Mouse (Mus musculus): ENCODE data around the gene Pabpn1l. TPM values are rescaled to one million over a fixed set of nuclear protein-coding genes. Genes with fewer than 3 reads are reported as not detected.
A peak's percentile ranks its signal among the peaks of the same experiment; 100 is the strongest.

The Pabpn1l gene
- polyA plus RNA-seq, 1 experiment, result 0.11 TPM

DNA sequence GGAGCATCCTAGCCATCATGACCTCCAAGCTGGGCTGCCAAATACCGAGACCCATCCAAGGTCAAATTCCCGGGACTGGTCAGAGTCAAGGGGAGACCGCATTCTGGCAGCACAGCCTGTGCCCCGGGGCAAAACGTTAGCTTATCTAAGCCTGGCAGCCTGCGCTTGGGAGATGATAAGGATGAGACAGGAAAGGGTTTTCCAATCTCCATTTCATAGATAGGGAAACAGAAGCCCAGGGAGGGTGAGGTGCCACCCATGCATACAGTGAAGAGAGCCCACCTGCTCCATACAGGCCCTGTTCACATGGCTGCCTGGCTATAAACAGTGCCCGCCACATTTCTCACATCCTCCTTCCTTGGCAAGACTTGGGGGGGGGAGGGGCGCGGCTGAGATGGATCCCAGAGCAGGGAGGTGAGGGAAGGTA is 43.8 kb upstream of the Pabpn1l start:
- Histone ChIP-seq H3K4me3 (ENCODE audit: insufficient read depth, low read depth, low read length) (no peak overlapping the region), H3K27ac (ENCODE audit: insufficient read depth, low read depth, low read length) (peak overlapping the region; percentile 46), H3K27me3 (replicated peaks; ENCODE audit: control insufficient read depth, insufficient read depth, low read length) (no peaks in the 10 kb centered on the region), H3K4me1 (ENCODE audit: control insufficient read depth, insufficient read depth, low read length) (peaks cover 17% of the 10 kb centered on the region; the same call in 1 of the 2 replicates), H3K36me3 (ENCODE audit: control insufficient read depth, insufficient read depth, low read length) (no peaks in the 10 kb centered on the region)
- no peak for TF ChIP-seq POLR2A (IDR thresholded peaks at IDR 0.05; ENCODE audit: low read depth, low read length)
- TF ChIP-seq CTCF (conservative IDR thresholded peaks at IDR 0.05; ENCODE audit: insufficient read depth, insufficient read length, low read depth, low read length), result no peak
- 30% methylated on average over 9 of the region's 9 CpGs for WGBS
- DNase-seq, result peak; percentile 75

DNA sequence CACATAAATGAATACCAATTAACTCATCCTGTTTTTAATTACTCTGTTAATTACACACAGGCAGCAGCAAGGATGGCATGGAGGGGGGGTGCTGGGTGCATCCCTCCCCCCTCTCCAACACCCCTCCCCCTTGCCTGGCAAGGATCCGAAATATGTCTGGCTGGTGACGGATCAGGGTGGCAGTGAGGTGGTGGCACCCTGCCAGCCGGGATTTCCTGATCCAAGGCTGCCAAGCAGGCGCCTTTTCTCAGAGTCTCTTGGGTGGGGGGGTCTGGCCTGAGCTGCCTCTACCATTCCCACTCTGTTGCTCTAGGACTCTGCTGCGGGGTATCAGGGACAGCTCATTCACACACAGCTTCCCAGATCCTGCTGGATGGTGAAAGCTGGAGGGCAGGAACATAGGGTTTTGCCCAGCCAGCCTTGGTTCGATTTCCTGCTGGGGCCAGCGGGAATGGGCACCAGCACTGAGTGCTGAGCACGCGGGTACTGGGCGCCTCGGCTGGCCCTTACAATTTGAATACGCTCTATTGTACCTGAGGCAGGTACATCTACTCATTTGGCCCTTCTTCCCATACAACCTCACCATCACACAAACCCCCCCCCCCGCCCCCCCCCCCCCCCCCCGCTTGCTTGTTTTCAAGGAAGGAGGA is 43.3 kb upstream of the Pabpn1l start:
- Histone ChIP-seq H3K4me1 (ENCODE audit: control insufficient read depth, insufficient read depth, low read length) (peaks cover 17% of the 10 kb centered on the region; the same call in 1 of the 2 replicates), H3K27ac (ENCODE audit: insufficient read depth, low read depth, low read length) (peak overlapping the region; percentile 88), H3K4me3 (ENCODE audit: insufficient read depth, low read depth, low read length) (no peak overlapping the region), H3K36me3 (ENCODE audit: control insufficient read depth, insufficient read depth, low read length) (no peaks in the 10 kb centered on the region), H3K27me3 (replicated peaks; ENCODE audit: control insufficient read depth, insufficient read depth, low read length) (no peaks in the 10 kb centered on the region)
- TF ChIP-seq CTCF (conservative IDR thresholded peaks at IDR 0.05; ENCODE audit: insufficient read depth, insufficient read length, low read depth, low read length) (no peak), POLR2A (IDR thresholded peaks at IDR 0.05; ENCODE audit: low read depth, low read length) (no peak)
- peak; percentile 85 for DNase-seq
- WGBS, result 35% methylated on average over 14 of the region's 14 CpGs

DNA sequence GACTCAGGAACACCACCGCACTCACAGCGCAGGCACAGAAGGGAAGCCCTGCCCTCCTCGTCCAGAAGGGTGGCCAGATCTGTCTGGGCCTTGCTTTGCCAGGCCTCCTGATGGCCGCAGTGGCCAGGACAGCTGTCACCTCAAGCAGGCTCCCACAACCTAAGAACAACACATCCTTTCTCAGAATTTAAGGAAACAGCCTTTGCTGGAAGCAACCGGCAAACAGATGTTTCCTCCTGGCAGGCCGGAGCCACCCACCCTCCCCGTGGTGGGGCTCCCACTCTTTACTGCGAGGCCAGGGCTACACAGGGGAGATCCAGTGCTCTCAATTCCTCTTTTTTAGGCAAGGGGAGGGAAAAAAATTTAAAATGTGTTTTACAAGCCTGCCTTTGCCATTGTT is 42.7 kb upstream of the Pabpn1l start:
- H3K4me1 ChIP-seq (ENCODE audit: control insufficient read depth, insufficient read depth, low read length), result peaks cover 17% of the 10 kb centered on the region; the same call in 1 of the 2 replicates
- WGBS, result 49% methylated on average over 8 of the region's 8 CpGs
- peak overlapping the region; percentile 88 for H3K27ac ChIP-seq (ENCODE audit: insufficient read depth, low read depth, low read length)

DNA sequence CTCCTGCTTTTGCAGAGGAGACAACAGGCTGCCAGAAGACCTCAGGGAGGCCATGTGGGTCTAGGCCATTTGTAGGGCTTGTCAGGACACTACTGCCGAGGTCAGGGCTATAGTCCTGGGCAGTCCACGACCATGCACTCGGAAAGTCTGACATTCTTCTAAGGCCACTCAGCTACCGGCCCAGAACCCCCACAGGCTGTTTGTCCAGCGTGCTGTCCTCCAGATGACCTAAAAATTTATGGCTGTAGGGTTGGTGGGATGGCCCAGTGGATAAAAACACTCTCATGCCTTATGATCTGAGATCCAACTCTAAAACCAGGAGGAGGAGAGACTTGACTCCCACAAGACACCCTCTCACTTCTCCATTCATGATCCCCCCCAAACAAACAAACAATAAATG is 41.1 kb upstream of the Pabpn1l start:
- Histone ChIP-seq H3K4me1 (ENCODE audit: control insufficient read depth, insufficient read depth, low read length) (peaks cover 17% of the 10 kb centered on the region; the same call in 1 of the 2 replicates), H3K4me3 (ENCODE audit: insufficient read depth, low read depth, low read length) (no peak overlapping the region), H3K36me3 (ENCODE audit: control insufficient read depth, insufficient read depth, low read length) (no peaks in the 10 kb centered on the region), H3K27me3 (replicated peaks; ENCODE audit: control insufficient read depth, insufficient read depth, low read length) (no peaks in the 10 kb centered on the region), H3K27ac (ENCODE audit: insufficient read depth, low read depth, low read length) (peak overlapping the region; percentile 71)
- no peak for TF ChIP-seq POLR2A (IDR thresholded peaks at IDR 0.05; ENCODE audit: low read depth, low read length)
- TF ChIP-seq CTCF (conservative IDR thresholded peaks at IDR 0.05; ENCODE audit: insufficient read depth, insufficient read length, low read depth, low read length), result no peak
- WGBS, result 41% methylated on average over 5 of the region's 5 CpGs
- DNase-seq, result peak; percentile 36

More for the DNA sequence above, 42.7 kb upstream of the Pabpn1l start:
- peak; percentile 85 for DNase-seq
- Histone ChIP-seq H3K36me3 (ENCODE audit: control insufficient read depth, insufficient read depth, low read length) (no peaks in the 10 kb centered on the region), H3K4me3 (ENCODE audit: insufficient read depth, low read depth, low read length) (no peak overlapping the region), H3K27me3 (replicated peaks; ENCODE audit: control insufficient read depth, insufficient read depth, low read length) (no peaks in the 10 kb centered on the region)
- TF ChIP-seq CTCF (conservative IDR thresholded peaks at IDR 0.05; ENCODE audit: insufficient read depth, insufficient read length, low read depth, low read length), result no peak
- TF ChIP-seq POLR2A (IDR thresholded peaks at IDR 0.05; ENCODE audit: low read depth, low read length), result no peak

DNA sequence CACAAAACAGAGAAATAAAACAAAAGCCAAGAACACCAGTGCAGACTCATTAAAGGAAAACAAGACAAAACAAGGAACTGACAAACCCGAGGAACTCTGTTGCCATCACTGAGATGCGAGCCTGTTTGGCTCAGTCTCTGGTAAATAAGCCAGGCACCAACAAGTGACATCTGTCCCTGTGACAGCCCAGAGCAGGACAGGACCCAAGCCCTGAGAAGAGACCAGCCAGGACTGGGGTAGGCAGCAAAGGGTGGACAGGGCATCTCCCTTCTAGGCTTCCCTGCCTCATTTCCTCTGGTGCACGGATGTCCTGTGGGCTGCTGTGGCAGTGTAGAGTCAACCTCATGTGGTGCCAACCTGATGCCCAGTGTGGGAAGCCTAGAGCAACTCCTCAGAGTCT is 40.6 kb upstream of the Pabpn1l start:
- Histone ChIP-seq H3K4me1 (ENCODE audit: control insufficient read depth, insufficient read depth, low read length) (peaks cover 17% of the 10 kb centered on the region; the same call in 1 of the 2 replicates), H3K27ac (ENCODE audit: insufficient read depth, low read depth, low read length) (peak overlapping the region; percentile 71), H3K36me3 (ENCODE audit: control insufficient read depth, insufficient read depth, low read length) (no peaks in the 10 kb centered on the region), H3K4me3 (ENCODE audit: insufficient read depth, low read depth, low read length) (no peak overlapping the region), H3K27me3 (replicated peaks; ENCODE audit: control insufficient read depth, insufficient read depth, low read length) (no peaks in the 10 kb centered on the region)
- TF ChIP-seq POLR2A (IDR thresholded peaks at IDR 0.05; ENCODE audit: low read depth, low read length), result no peak
- no peak for TF ChIP-seq CTCF (conservative IDR thresholded peaks at IDR 0.05; ENCODE audit: insufficient read depth, insufficient read length, low read depth, low read length)
- WGBS, result 50% methylated on average over 3 of the region's 3 CpGs
- DNase-seq, result no peak

DNA sequence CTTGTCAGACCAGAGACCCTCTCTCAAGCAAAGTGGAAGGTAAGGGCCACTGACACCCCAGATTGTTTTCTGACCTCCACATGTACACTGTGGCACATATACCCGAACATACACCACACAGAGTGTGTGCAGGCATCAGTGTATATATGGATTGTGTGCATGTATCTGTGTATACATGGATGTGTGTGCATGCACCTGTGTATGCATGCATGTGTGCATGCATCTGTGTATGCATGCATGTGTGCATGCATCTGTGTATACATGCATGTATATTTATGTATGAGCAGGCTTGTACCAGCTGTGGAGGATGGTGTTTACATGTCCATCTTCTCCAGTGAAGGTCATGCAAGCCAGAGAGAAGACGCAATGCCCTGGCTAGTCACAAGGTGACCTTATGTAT is 39.4 kb upstream of the Pabpn1l start:
- TF ChIP-seq POLR2A (IDR thresholded peaks at IDR 0.05; ENCODE audit: low read depth, low read length) (no peak), CTCF (conservative IDR thresholded peaks at IDR 0.05; ENCODE audit: insufficient read depth, insufficient read length, low read depth, low read length) (no peak)
- no peaks in the 10 kb centered on the region for H3K36me3 ChIP-seq (ENCODE audit: control insufficient read depth, insufficient read depth, low read length)
- no peak overlapping the region for H3K4me3 ChIP-seq (ENCODE audit: insufficient read depth, low read depth, low read length)
- peaks cover 17% of the 10 kb centered on the region; the same call in 1 of the 2 replicates for H3K4me1 ChIP-seq (ENCODE audit: control insufficient read depth, insufficient read depth, low read length)
- no peaks in the 10 kb centered on the region for H3K27me3 ChIP-seq (replicated peaks; ENCODE audit: control insufficient read depth, insufficient read depth, low read length)
- H3K27ac ChIP-seq (ENCODE audit: insufficient read depth, low read depth, low read length), result no peak overlapping the region
- WGBS, result 92% methylated on average over 2 of the region's 2 CpGs
- DNase-seq, result no peak

DNA sequence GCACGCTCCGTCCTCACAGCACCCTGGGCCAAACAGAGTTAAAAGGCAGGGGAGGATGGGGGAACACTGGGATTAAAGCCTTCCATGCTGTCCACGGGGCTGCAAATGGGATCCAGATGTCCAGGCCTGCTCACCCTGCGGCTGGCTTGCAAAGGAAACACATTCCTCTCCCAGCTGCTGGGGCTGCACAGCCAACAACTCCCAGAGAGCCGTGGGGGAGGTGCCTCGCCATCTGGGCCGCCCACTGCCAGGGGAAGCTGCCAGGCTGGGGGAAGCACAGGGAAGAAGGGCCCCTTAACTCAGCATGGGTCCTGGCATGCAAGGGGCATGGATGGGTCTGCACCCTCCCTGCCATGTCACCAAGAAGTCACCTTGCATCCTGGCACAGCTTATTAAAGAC is 38.6 kb upstream of the Pabpn1l start:
- 30% methylated on average over 7 of the region's 7 CpGs for WGBS
- Histone ChIP-seq H3K4me1 (ENCODE audit: control insufficient read depth, insufficient read depth, low read length) (peaks cover 17% of the 10 kb centered on the region; the same call in 1 of the 2 replicates), H3K27me3 (replicated peaks; ENCODE audit: control insufficient read depth, insufficient read depth, low read length) (no peaks in the 10 kb centered on the region), H3K36me3 (ENCODE audit: control insufficient read depth, insufficient read depth, low read length) (no peaks in the 10 kb centered on the region), H3K27ac (ENCODE audit: insufficient read depth, low read depth, low read length) (peak overlapping the region; percentile 20), H3K4me3 (ENCODE audit: insufficient read depth, low read depth, low read length) (no peak overlapping the region)
- peak; percentile 64 for DNase-seq
- TF ChIP-seq CTCF (conservative IDR thresholded peaks at IDR 0.05; ENCODE audit: insufficient read depth, insufficient read length, low read depth, low read length) (no peak), POLR2A (IDR thresholded peaks at IDR 0.05; ENCODE audit: low read depth, low read length) (no peak)

Data from kidney, adult 2 months (tissue).